Mouse (Mus musculus): ENCODE results near the gene Ube2l3.
A peak's percentile ranks its signal among the peaks of the same experiment; 100 is the strongest.
"Not testable (repeated sequence)": the region's sequence is repeated elsewhere in the genome, so short reads cannot be mapped to it uniquely, and the experiment has no call there.

The Ube2l3 gene

GRCm38 (mm10) chr16:17202549-17202948 is at the start of gene Ube2l3:
Gene Ube2l3 (minus strand): TSS chr16:17202649.
- DNase-seq = no peak

- DNase-seq = no peak
Observed at GRCm38 (mm10) chr16:17251539-17251938, 49.1 kb upstream of the Ube2l3 start.

GRCm38 (mm10) chr16:17249135-17249534 is 46.7 kb upstream of the Ube2l3 start:
- DNase-seq = no peak

- DNase-seq = no peak
Observed at GRCm38 (mm10) chr16:17247727-17248126, 45.3 kb upstream of the Ube2l3 start.

GRCm38 (mm10) chr16:17244996-17245395 is 42.5 kb upstream of the Ube2l3 start:
- no peak for DNase-seq

- no peak for DNase-seq
Observed at GRCm38 (mm10) chr16:17243731-17244130, 41.3 kb upstream of the Ube2l3 start.

GRCm38 (mm10) chr16:17239409-17239808 is 37.0 kb upstream of the Ube2l3 start:
- no peak for DNase-seq

GRCm38 (mm10) chr16:17237634-17238033 is 35.2 kb upstream of the Ube2l3 start:
- no peak for DNase-seq

- DNase-seq = no peak
Observed at GRCm38 (mm10) chr16:17234916-17235665, 32.6 kb upstream of the Ube2l3 start.

- DNase-seq = peak; percentile 58
Observed at GRCm38 (mm10) chr16:17234499-17234895, 32.0 kb upstream of the Ube2l3 start.

GRCm38 (mm10) chr16:17233702-17234498 is 31.5 kb upstream of the Ube2l3 start:
- DNase-seq = peak; percentile 80

GRCm38 (mm10) chr16:17232794-17233701 is 30.6 kb upstream of the Ube2l3 start, which contains the start of gene Hic2:
Gene Hic2 (plus strand): TSS chr16:17233572.
- peak; percentile 98 for DNase-seq

GRCm38 (mm10) chr16:17231523-17231922 is 29.1 kb upstream of the Ube2l3 start:
- DNase-seq = not testable (repeated sequence)

- DNase-seq = no peak
Observed at GRCm38 (mm10) chr16:17226496-17226895, 24.0 kb upstream of the Ube2l3 start.

- DNase-seq = no peak
Observed at GRCm38 (mm10) chr16:17225584-17225983, 23.1 kb upstream of the Ube2l3 start.

- DNase-seq = peak; percentile 56
Observed at GRCm38 (mm10) chr16:17222197-17222596, 19.7 kb upstream of the Ube2l3 start.

GRCm38 (mm10) chr16:17220127-17220733 is 17.8 kb upstream of the Ube2l3 start:
- DNase-seq = no peak

- no peak for DNase-seq
Observed at GRCm38 (mm10) chr16:17216934-17217633, 14.6 kb upstream of the Ube2l3 start.

GRCm38 (mm10) chr16:17209981-17210838 is 7.8 kb upstream of the Ube2l3 start:
- DNase-seq = peak; percentile 92

- no peak for DNase-seq
Observed at GRCm38 (mm10) chr16:17209404-17209960, 7.0 kb upstream of the Ube2l3 start.

Data from retina, postnatal 1 day (tissue).